Mouse (Mus musculus) MEL (cell line): Measurements from ENCODE around the gene Rnf186. TPM values are rescaled to one million over a fixed set of nuclear protein-coding genes. Genes with fewer than 3 reads are reported as not detected.

ENCODE experiments used
- DNase-seq: peaks from one replicate; pipeline ENCODE4 v3.0.0; 2011; ENCODE audit warnings: low read depth, low spot score
- H3K27ac ChIP-seq: 2 replicates; pipeline ENCODE4 v1.5.1; 2012; ENCODE audit warnings: low read depth, mild to moderate bottlenecking, control low read depth, low read length, moderate library complexity; ENCODE audit not compliant: control insufficient read depth
- H3K27me3 ChIP-seq, 2 experiments: fragments of 150-350 bp in 1 of 2; sonication (generic) in 1 of 2; 2 replicates each; pipeline ENCODE4 v1.6.1; 2012; ENCODE audit warnings: low read length in 2 of 2, mild to moderate bottlenecking in 2 of 2, improper control_type of control experiment in 1 of 2, moderate library complexity in 1 of 2; ENCODE audit not compliant: insufficient read depth in 2 of 2, control insufficient read depth in 1 of 2
- H3K36me3 ChIP-seq, 2 experiments: 2 replicates each; pipeline ENCODE4 v1.6.1; 2012 to 2014; ENCODE audit warnings: low read length in 2 of 2, improper control_type of control experiment in 1 of 2, inconsistent platforms in 1 of 2, mild to moderate bottlenecking in 1 of 2; ENCODE audit not compliant: insufficient read depth in 2 of 2, control insufficient read depth in 1 of 2
- H3K4me1 ChIP-seq, 2 experiments: fragments of 150-350 bp in 1 of 2; sonication (generic) in 1 of 2; 2 replicates each; pipeline ENCODE4 v1.6.1; 2012; ENCODE audit warnings: low read length in 2 of 2, improper control_type of control experiment in 1 of 2, mild to moderate bottlenecking in 1 of 2; ENCODE audit not compliant: insufficient read depth in 2 of 2, control insufficient read depth in 1 of 2
- H3K4me3 ChIP-seq, 2 experiments: fragments of 150-350 bp in 1 of 2; sonication (generic) in 1 of 2; 2 replicates each; pipeline ENCODE4 v1.5.1; 2012; ENCODE audit warnings: low read depth in 2 of 2, low read length in 2 of 2, mild to moderate bottlenecking in 2 of 2, moderate library complexity in 2 of 2, control low read depth in 1 of 2, improper control_type of control experiment in 1 of 2; ENCODE audit not compliant: control insufficient read depth in 1 of 2, insufficient read depth in 1 of 2
- H3K79me2 ChIP-seq: 2 replicates; pipeline ENCODE4 v1.6.1; 2012; ENCODE audit warnings: mild to moderate bottlenecking, low read length, moderate library complexity; ENCODE audit not compliant: control insufficient read depth, poor library complexity, insufficient read depth
- H3K9ac ChIP-seq: 2 replicates; pipeline ENCODE4 v1.6.1; 2012; ENCODE audit warnings: low read depth, mild to moderate bottlenecking, control low read depth, low read length, moderate library complexity; ENCODE audit not compliant: control insufficient read depth, poor library complexity, severe bottlenecking
- H3K9me3 ChIP-seq: fragments of 150-350 bp; sonication (generic); replicated peaks from 2 replicates; pipeline ENCODE4 v1.6.1; 2012; ENCODE audit warnings: mild to moderate bottlenecking, low read length, improper control_type of control experiment, moderate library complexity; ENCODE audit not compliant: insufficient read depth
- BHLHE40 ChIP-seq: IDR thresholded peaks from 2 replicates; pipeline ENCODE4 v1.6.1; 2012; ENCODE audit warnings: low read depth, mild to moderate bottlenecking, inconsistent platforms, low read length, improper control_type of control experiment, borderline replicate concordance
- CHD1 ChIP-seq: IDR thresholded peaks from 2 replicates; pipeline ENCODE4 v1.6.1; 2012; ENCODE audit warnings: low read depth, mild to moderate bottlenecking, inconsistent platforms, low read length, improper control_type of control experiment
- CHD2 ChIP-seq: IDR thresholded peaks from 2 replicates; pipeline ENCODE4 v1.6.1; 2011; ENCODE audit warnings: low read length, improper control_type of control experiment
- CTCF ChIP-seq, 3 experiments: IDR thresholded peaks in 2 of 3; conservative IDR thresholded peaks in 1 of 3; 2 replicates each; pipeline ENCODE4 v1.5.1; 2011 to 2012; ENCODE audit warnings: low read length in 3 of 3, low read depth in 2 of 3, mild to moderate bottlenecking in 2 of 3, improper control_type of control experiment in 1 of 3, inconsistent platforms in 1 of 3, mixed read lengths in 1 of 3, moderate library complexity in 1 of 3; ENCODE audit not compliant: control insufficient read depth in 1 of 3, insufficient read depth in 1 of 3, poor library complexity in 1 of 3, severe bottlenecking in 1 of 3
- E2F4 ChIP-seq: IDR thresholded peaks from 2 replicates; pipeline ENCODE4 v1.6.1; 2011; ENCODE audit warnings: low read depth, low read length, improper control_type of control experiment, borderline replicate concordance
- EP300 ChIP-seq, 2 experiments: IDR thresholded peaks; 2 replicates each; pipeline ENCODE4 v1.6.1; 2011; ENCODE audit warnings: improper control_type of control experiment in 2 of 2, low read length in 2 of 2, low read depth in 1 of 2, mild to moderate bottlenecking in 1 of 2
- ETS1 ChIP-seq: IDR thresholded peaks from 2 replicates; pipeline ENCODE4 v1.6.1; 2012; ENCODE audit warnings: low read depth, mild to moderate bottlenecking, inconsistent platforms, low read length, improper control_type of control experiment, moderate library complexity
- GATA1 ChIP-seq: IDR thresholded peaks from 2 replicates; pipeline ENCODE4 v1.6.1; 2011; ENCODE audit warnings: low read depth, low read length, improper control_type of control experiment
- HCFC1 ChIP-seq: IDR thresholded peaks from 2 replicates; pipeline ENCODE4 v1.6.1; 2012; ENCODE audit warnings: low read depth, mild to moderate bottlenecking, inconsistent platforms, low read length, improper control_type of control experiment, moderate library complexity
- JUND ChIP-seq: IDR thresholded peaks from 2 replicates; pipeline ENCODE4 v1.6.1; 2011; ENCODE audit warnings: low read depth, mild to moderate bottlenecking, improper control_type of control experiment, low read length
- KAT2A ChIP-seq: conservative IDR thresholded peaks from 2 replicates; pipeline ENCODE4 v1.6.1; 2012; ENCODE audit warnings: low read depth, low read length, improper control_type of control experiment, inconsistent platforms
- MAFK ChIP-seq: IDR thresholded peaks from 2 replicates; pipeline ENCODE4 v1.6.1; 2011; ENCODE audit warnings: low read depth, mild to moderate bottlenecking, low read length, improper control_type of control experiment, borderline replicate concordance
- MEF2A ChIP-seq: IDR thresholded peaks from 2 replicates; pipeline ENCODE4 v1.6.1; 2014; ENCODE audit warnings: low read depth, mild to moderate bottlenecking, inconsistent platforms, low read length, improper control_type of control experiment; ENCODE audit not compliant: poor library complexity, insufficient replicate concordance, severe bottlenecking; ENCODE audit errors: extremely low read depth
- MXI1 ChIP-seq: IDR thresholded peaks from 2 replicates; pipeline ENCODE4 v1.6.1; 2011; ENCODE audit warnings: mild to moderate bottlenecking, low read depth, low read length, improper control_type of control experiment
- MYB ChIP-seq: IDR thresholded peaks from 2 replicates; pipeline ENCODE4 v1.6.1; 2011; ENCODE audit warnings: mild to moderate bottlenecking, low read depth, low read length, improper control_type of control experiment
- MYC ChIP-seq: IDR thresholded peaks from 2 replicates; pipeline ENCODE4 v1.6.1; 2011; ENCODE audit warnings: low read depth, mild to moderate bottlenecking, low read length, improper control_type of control experiment, moderate library complexity
- NELFE ChIP-seq: IDR thresholded peaks from 2 replicates; pipeline ENCODE4 v1.6.1; 2011; ENCODE audit warnings: low read depth, low read length, improper control_type of control experiment
- NRF1 ChIP-seq: IDR thresholded peaks from 2 replicates; pipeline ENCODE4 v1.6.1; 2014; ENCODE audit warnings: low read depth, mild to moderate bottlenecking, inconsistent platforms, low read length, improper control_type of control experiment, moderate library complexity; ENCODE audit not compliant: poor library complexity, insufficient read depth, severe bottlenecking
- POLR2AphosphoS2 ChIP-seq: IDR thresholded peaks from 2 replicates; pipeline ENCODE4 v1.6.1; 2011; ENCODE audit warnings: low read length, improper control_type of control experiment
- POLR2AphosphoS5 ChIP-seq: IDR thresholded peaks from 2 replicates; pipeline ENCODE4 v1.6.1; 2012; ENCODE audit warnings: low read depth, borderline replicate concordance, mild to moderate bottlenecking, inconsistent platforms, low read length, moderate library complexity, mixed read lengths
- RAD21 ChIP-seq: IDR thresholded peaks from 2 replicates; pipeline ENCODE4 v1.6.1; 2011; ENCODE audit warnings: mild to moderate bottlenecking, low read depth, low read length, improper control_type of control experiment
- RCOR1 ChIP-seq: IDR thresholded peaks from 2 replicates; pipeline ENCODE4 v1.6.1; 2012; ENCODE audit warnings: low read depth, mild to moderate bottlenecking, inconsistent platforms, low read length, improper control_type of control experiment
- SIN3A ChIP-seq: IDR thresholded peaks from 2 replicates; pipeline ENCODE4 v1.6.1; 2012; ENCODE audit warnings: low read length, improper control_type of control experiment, inconsistent platforms
- SMC3 ChIP-seq: IDR thresholded peaks from 2 replicates; pipeline ENCODE4 v1.6.1; 2011; ENCODE audit warnings: low read depth, low read length, improper control_type of control experiment
- TBP ChIP-seq: IDR thresholded peaks from 2 replicates; pipeline ENCODE4 v1.8.0; 2011; ENCODE audit warnings: low read depth, low read length, improper control_type of control experiment
- UBTF ChIP-seq: IDR thresholded peaks from 2 replicates; pipeline ENCODE4 v1.6.1; 2012; ENCODE audit warnings: low read depth, mild to moderate bottlenecking, inconsistent platforms, low read length, improper control_type of control experiment, moderate library complexity, borderline replicate concordance; ENCODE audit not compliant: insufficient read depth
- USF1 ChIP-seq: IDR thresholded peaks from 2 replicates; pipeline ENCODE4 v1.6.1; 2014; ENCODE audit warnings: low read depth, mild to moderate bottlenecking, inconsistent platforms, low read length, improper control_type of control experiment, moderate library complexity
- USF2 ChIP-seq, 2 experiments: IDR thresholded peaks; 2 replicates each; pipeline ENCODE4 v1.6.1; 2011 to 2012; ENCODE audit warnings: improper control_type of control experiment in 2 of 2, low read length in 2 of 2, borderline replicate concordance in 1 of 2, inconsistent platforms in 1 of 2, low read depth in 1 of 2, mild to moderate bottlenecking in 1 of 2; ENCODE audit not compliant: insufficient read depth in 1 of 2
- ZC3H11A ChIP-seq: IDR thresholded peaks from 2 replicates; pipeline ENCODE4 v1.6.1; 2012; ENCODE audit warnings: low read depth, mild to moderate bottlenecking, inconsistent platforms, low read length, improper control_type of control experiment
- ZMIZ1 ChIP-seq: IDR thresholded peaks from 2 replicates; pipeline ENCODE4 v1.6.1; 2012; ENCODE audit warnings: low read depth, mild to moderate bottlenecking, inconsistent platforms, low read length, improper control_type of control experiment, moderate library complexity
- ZNF384 ChIP-seq: IDR thresholded peaks from 2 replicates; pipeline ENCODE4 v1.6.1; 2012; ENCODE audit warnings: low read depth, mild to moderate bottlenecking, inconsistent platforms, low read length, improper control_type of control experiment
- polyA plus RNA-seq, 2 experiments: library from polyadenylated mRNA; stranded (reverse) in 1 of 2; unstranded in 1 of 2; fragments of >175 nt in 1 of 2; fragments of >200 nt in 1 of 2; gene quantifications; 2 replicates each; pipeline versions ENCODE4 v1.2.1 to v1.2.4; 2012; ENCODE audit warnings: low replicate concordance in 2 of 2, low read depth in 1 of 2; ENCODE audit not compliant: insufficient read length in 2 of 2, insufficient read depth in 1 of 2, missing spikeins in 1 of 2
- total RNA-seq: library from RNA; depleted of rRNA; stranded (reverse); fragments of 300-350 nt; gene quantifications from 2 replicates; pipeline ENCODE4 v1.2.3, GENCODE M21; 2012

The Rnf186 gene
- total and polyA plus RNA-seq, 3 experiments: 0.19 to 0.61 TPM; not detected in 1

GRCm38 (mm10) chr4:138968772-138969556 lies 2.1 kb downstream of the Rnf186 start (continued):
- TF ChIP-seq CHD2 (no peak), ZMIZ1 (peak; percentile 46; the same call in 1 of the 2 replicates), SIN3A (peak; percentile 90), UBTF (no peak), NELFE (peak; percentile 62), SMC3 (no peak), USF2 (IDR thresholded peaks at IDR 0.05; ENCODE audit: borderline replicate concordance in 1 of 2, insufficient read depth in 1 of 2, low read depth in 1 of 2, low read length in 2 of 2) (no peak), ZC3H11A (no peak), POLR2AphosphoS2 (peak; percentile 81), RAD21 (no peak), GATA1 (peak; percentile 84), ETS1 (peak; percentile 85), MEF2A (no peak), MXI1 (no peak; the same call in 1 of the 2 replicates), MAFK (no peak), POLR2AphosphoS5 (no peak), E2F4 (no peak), CHD1 (no peak), HCFC1 (peak; percentile 62; the same call in 1 of the 2 replicates)
- TF ChIP-seq, all 39 proteins: peak for 19

GRCm38 (mm10) chr4:138969736-138970135 lies 2.8 kb downstream of the Rnf186 start:
- Histone ChIP-seq H3K9ac (peak overlapping the region; percentile 68; the same call in 1 of the 2 replicates), H3K4me3 (no peak overlapping the region), H3K79me2 (peaks cover 6% of the 10 kb centered on the region; the same call in 1 of the 2 replicates), H3K9me3 (no peaks in the 10 kb centered on the region), H3K27me3 (no peaks in the 10 kb centered on the region), H3K27ac (peak overlapping the region; percentile 74; the same call in 1 of the 2 replicates), H3K4me1 (peaks cover 21 to 26% of the 10 kb centered on the region in 2 experiments)
- DNase-seq: no peak
- no peak for TF ChIP-seq ZNF384
- TF ChIP-seq TBP: no peak
- no peak for TF ChIP-seq ETS1
- TF ChIP-seq RCOR1: no peak
- TF ChIP-seq SIN3A: no peak
- TF ChIP-seq NELFE: no peak
- TF ChIP-seq NRF1: no peak
- TF ChIP-seq MYB: no peak
- TF ChIP-seq CHD2: no peak
- no peak for TF ChIP-seq JUND
- TF ChIP-seq GATA1: no peak
- TF ChIP-seq KAT2A: no peak
- TF ChIP-seq USF1: no peak
- no peak for TF ChIP-seq HCFC1
- no peak for TF ChIP-seq CTCF (IDR thresholded peaks at IDR 0.05 in 2 of 3, conservative IDR thresholded peaks at IDR 0.05 in 1 of 3; ENCODE audit: control insufficient read depth in 1 of 3, insufficient read depth in 1 of 3, low read depth in 2 of 3, low read length in 3 of 3, poor library complexity in 1 of 3, severe bottlenecking in 1 of 3)
- TF ChIP-seq UBTF: no peak
- TF ChIP-seq MEF2A: no peak
- no peak for TF ChIP-seq BHLHE40
- TF ChIP-seq MYC: no peak
- no peak for TF ChIP-seq EP300 (IDR thresholded peaks at IDR 0.05; ENCODE audit: low read depth in 1 of 2, low read length in 2 of 2)
- TF ChIP-seq, all 39 proteins: peak for 0
- peaks cover 0 to 15% of the 10 kb centered on the region in 2 experiments; a peak in 2 of 4 replicates for H3K36me3 ChIP-seq
